Mouse (Mus musculus): Measurements from ENCODE around the gene Ak5. TPM values are rescaled to one million over a fixed set of nuclear protein-coding genes. Genes with fewer than 3 reads are reported as not detected.

Gene Ak5
- polyA plus RNA-seq, 1 experiment from 2014 or later: 16.3 TPM

DNA sequence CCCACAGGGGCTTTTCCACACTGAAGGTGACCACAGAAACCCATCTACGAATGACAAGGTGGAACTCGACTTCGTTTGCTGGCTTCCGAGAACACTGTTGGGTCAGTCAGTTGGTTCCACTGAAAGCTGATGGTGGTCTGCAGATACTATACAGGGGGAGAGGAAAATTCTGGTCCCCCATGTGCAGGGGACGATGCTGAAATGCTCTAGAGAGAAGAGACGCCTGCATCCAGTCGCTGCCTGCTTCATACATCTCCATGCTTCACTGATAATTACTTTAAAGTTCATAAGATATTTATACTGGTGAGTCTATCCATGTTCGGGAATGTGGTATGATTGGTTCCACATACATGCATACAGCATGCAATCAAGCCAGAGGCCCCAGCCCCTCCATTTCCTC, 186.0 kb downstream of the Ak5 start:
- ATAC-seq (ENCODE audit: low FRiP score, low read depth): no peak
- Histone ChIP-seq H3K36me3 (no peaks in the 10 kb centered on the region), H3K9me3 (no peaks in the 10 kb centered on the region), H3K4me2 (no peak overlapping the region), H3K27me3 (no peaks in the 10 kb centered on the region; the same call in 1 of the 2 replicates), H3K4me1 (replicated peaks) (peaks cover 32% of the 10 kb centered on the region), H3K27ac (replicated peaks) (no peak overlapping the region; the same call in 1 of the 2 replicates), H3K4me3 (no peak overlapping the region), H3K9ac (no peak overlapping the region)
- WGBS: 77% methylated on average over 8 of the region's 8 CpGs

DNA sequence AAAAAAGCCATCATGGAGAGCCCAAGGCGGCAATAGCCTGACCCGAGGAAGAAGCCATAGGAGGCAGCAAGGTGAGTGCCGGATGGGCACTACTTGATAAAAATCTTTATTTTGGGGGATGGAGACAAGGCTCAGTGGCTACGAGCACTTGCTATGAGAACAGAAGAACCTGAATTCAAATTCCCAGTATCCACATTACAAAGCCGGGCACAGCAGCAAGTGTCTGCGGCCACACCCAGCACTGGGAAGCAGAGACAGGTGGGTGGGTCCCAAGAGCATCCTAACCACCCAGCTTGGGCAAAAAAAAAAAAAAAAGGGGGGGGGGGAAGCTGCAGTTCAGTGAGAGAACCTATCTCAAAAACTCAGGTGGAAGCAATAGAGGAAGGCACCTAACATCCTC, 187.8 kb downstream of the Ak5 start:
- H3K36me3 ChIP-seq: no peaks in the 10 kb centered on the region
- no peak for ATAC-seq (ENCODE audit: low FRiP score, low read depth)
- no peak overlapping the region for H3K9ac ChIP-seq
- 89% methylated on average over 6 of the region's 6 CpGs for WGBS
- H3K4me1 ChIP-seq (replicated peaks): peaks cover 32% of the 10 kb centered on the region
- no peaks in the 10 kb centered on the region; the same call in 1 of the 2 replicates for H3K27me3 ChIP-seq
- no peaks in the 10 kb centered on the region for H3K9me3 ChIP-seq
- H3K4me2 ChIP-seq: no peak overlapping the region
- H3K4me3 ChIP-seq: no peak overlapping the region
- no peak overlapping the region for H3K27ac ChIP-seq (replicated peaks)

DNA sequence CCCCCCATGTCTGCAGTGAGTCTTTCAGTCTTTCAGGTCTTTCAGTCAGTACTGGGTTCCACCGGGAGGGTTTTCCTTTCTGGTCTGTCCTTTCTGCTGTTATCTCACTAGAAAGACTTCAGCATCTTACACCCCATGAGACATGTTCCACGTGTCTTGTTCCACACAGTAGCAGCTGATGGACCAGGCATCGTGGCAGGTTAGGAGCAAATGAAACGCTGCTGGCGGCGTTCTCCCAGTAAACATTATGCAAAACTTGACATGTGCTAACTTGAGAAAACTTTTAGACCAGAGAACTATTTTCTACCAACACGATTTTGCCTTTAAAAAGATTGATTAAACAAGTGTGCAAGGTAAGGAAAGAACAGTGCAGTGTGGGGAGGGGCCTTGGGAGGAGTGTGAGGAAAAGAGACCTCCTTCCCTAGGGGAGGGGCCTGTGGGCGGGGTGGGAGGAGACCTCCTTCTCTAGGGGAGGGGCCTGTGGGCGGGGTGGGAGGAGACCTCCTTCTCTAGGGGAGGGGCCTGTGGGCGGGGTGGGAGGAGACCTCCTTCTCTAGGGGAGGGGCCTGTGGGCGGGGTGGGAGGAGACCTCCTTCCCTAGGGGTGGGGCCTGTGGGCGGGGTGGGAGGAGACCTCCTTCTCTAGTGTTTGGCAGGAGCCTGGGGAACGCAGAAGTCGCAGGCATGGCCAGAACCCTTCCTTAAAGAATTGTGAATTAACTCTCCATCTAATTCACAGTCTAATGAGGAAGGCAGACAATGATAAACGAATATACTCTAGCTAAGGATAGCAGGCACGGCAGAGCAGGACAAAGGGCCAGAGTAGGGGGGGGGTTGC, 189.3 kb downstream of the Ak5 start:
- WGBS: 4% methylated on average over 13 of the region's 16 CpGs
- no peak overlapping the region for H3K9ac ChIP-seq

DNA sequence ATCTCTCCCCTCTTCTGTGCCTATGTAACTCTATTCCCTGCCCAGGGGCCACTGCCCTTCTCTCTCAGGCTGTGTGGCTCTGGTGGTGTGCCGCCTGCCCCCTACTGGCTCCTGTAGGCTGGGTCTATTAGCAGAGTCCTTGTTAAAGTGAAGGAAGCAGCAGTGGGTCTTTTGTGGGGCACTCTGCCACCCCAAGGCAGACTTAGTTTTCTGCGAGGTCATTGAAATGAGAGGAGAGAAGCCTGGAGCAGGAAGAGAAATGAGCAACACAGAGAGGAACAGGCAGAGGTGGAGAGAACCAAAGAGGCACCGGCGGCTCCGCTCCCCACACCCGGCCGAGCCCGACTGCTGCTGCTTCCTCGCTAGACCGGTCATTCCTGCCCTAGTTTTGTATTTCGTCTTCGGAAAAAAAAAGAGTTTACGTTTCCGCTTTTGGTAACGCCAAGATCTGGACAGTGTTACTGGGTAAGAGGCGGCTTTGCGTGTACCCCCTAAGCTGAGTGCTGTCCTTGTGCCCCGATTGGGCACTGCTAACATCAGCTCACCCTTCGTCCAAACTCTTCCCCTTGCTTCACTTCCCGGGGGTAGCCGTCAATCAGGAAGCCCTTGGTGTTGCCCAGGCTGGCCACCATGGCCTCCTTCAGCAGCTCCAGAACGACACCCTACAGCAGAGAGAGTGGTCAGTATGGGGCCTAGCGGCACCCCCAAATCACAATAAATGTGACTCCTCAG, 190.2 kb downstream of the Ak5 start:
- Histone ChIP-seq H3K27ac (replicated peaks) (no peak overlapping the region), H3K9ac (no peak overlapping the region), H3K4me3 (peak overlapping the region; percentile 25), H3K27me3 (no peaks in the 10 kb centered on the region; the same call in 1 of the 2 replicates), H3K9me3 (no peaks in the 10 kb centered on the region), H3K4me1 (replicated peaks) (peaks cover 17% of the 10 kb centered on the region), H3K36me3 (no peaks in the 10 kb centered on the region), H3K4me2 (peak overlapping the region; percentile 50)
- peak; percentile 51; the same call in 1 of the 2 replicates for ATAC-seq (ENCODE audit: low FRiP score, low read depth)
- 4% methylated on average over 23 of the region's 23 CpGs for WGBS

More for the DNA sequence above, 189.3 kb downstream of the Ak5 start:
- Histone ChIP-seq H3K36me3 (no peaks in the 10 kb centered on the region), H3K27ac (replicated peaks) (no peak overlapping the region), H3K4me2 (peak overlapping the region; percentile 50), H3K4me3 (peak overlapping the region; percentile 25), H3K9me3 (no peaks in the 10 kb centered on the region), H3K4me1 (replicated peaks) (peaks cover 20% of the 10 kb centered on the region), H3K27me3 (no peaks in the 10 kb centered on the region; the same call in 1 of the 2 replicates)
- ATAC-seq (ENCODE audit: low FRiP score, low read depth): peak; percentile 52; the same call in 1 of the 2 replicates

DNA sequence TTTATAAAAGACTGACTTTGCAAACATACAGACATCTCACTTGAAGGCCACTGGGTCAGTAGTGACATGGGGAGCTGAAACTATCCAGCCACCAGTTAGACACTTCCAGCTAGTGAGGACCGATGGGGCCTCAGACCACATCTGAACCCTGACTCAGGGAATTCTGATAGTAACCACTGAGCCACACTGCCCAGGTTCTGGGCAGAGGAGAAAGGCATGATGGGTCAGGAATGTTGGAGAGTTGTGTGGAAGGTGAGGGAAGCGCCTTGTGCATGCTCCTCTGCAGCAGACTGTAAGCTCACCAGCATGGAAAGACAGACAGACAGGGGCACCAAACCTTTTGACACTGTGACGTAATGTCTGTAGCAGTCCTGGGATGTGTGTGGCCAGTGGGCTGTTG, 192.3 kb downstream of the Ak5 start:
- H3K4me1 ChIP-seq (replicated peaks): peaks cover 11% of the 10 kb centered on the region; the same call in 1 of the 2 replicates
- 89% methylated on average over 3 of the region's 3 CpGs for WGBS
- H3K27ac ChIP-seq (replicated peaks): no peak overlapping the region
- H3K9me3 ChIP-seq: no peaks in the 10 kb centered on the region
- H3K9ac ChIP-seq: no peak overlapping the region
- H3K4me2 ChIP-seq: no peak overlapping the region
- H3K36me3 ChIP-seq: no peaks in the 10 kb centered on the region
- no peaks in the 10 kb centered on the region; the same call in 1 of the 2 replicates for H3K27me3 ChIP-seq
- ATAC-seq (ENCODE audit: low FRiP score, low read depth): no peak
- H3K4me3 ChIP-seq: no peak overlapping the region

DNA sequence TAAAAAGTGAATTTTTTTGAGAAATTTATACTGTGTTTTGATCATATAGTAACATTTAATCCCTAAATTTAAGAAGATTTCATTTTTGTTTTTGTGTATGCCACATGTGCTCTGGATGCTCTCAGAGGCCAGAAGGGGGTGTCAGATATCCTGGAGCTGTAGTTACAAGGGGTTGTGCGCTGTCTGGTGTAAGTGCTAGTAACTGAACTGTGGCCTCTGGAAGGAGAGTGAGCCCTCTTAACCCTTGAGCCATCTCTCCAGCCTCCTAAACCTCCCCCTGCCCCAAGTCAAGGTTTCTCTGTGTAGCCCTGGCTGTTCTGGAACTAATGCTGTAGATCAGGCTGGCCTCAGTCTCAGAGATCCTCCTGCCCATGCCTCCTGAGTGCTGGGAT, 192.9 kb downstream of the Ak5 start:
- H3K27me3 ChIP-seq: no peaks in the 10 kb centered on the region; the same call in 1 of the 2 replicates
- no peak overlapping the region for H3K4me3 ChIP-seq
- H3K36me3 ChIP-seq: no peaks in the 10 kb centered on the region
- H3K27ac ChIP-seq (replicated peaks): no peak overlapping the region
- WGBS: 79% methylated on average over 1 of the region's 1 CpGs
- no peak for ATAC-seq (ENCODE audit: low FRiP score, low read depth)
- H3K4me1 ChIP-seq (replicated peaks): peaks cover 11% of the 10 kb centered on the region; the same call in 1 of the 2 replicates
- no peaks in the 10 kb centered on the region for H3K9me3 ChIP-seq
- no peak overlapping the region for H3K4me2 ChIP-seq
- no peak overlapping the region for H3K9ac ChIP-seq

DNA sequence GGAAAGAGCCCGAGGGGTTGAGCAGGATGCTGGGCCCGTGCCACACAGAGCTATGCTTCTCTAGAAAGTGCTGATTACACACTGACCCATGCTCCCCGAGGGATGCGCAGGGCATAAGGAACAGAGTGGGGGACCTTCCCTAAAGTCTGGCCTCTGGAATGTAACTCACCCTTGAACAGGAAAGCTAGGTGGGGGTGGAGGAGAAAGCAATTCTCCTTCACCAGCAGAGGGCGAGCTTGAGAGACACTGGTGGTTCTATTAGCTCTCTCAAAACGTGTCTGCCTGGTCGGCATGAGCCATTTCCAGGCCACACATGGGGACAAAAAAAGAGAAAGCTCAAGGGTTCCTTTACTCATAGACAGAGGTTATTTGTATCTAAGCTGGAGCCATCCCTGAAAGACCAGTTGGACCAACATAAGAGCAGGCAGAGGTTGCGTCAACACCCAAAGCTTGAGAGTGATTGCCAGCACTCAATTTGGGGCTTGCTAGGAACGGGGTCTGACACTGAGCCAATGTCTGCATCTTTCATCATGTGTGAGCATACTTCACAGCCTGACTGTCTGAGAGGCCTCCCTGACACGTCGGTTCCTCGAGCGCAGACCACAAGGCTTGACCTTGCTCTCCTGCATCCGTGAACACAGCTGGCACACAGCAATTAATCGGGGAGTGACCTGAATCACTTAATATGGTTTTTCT, 193.4 kb downstream of the Ak5 start:
- Histone ChIP-seq H3K4me3 (no peak overlapping the region), H3K4me1 (replicated peaks) (peaks cover 11% of the 10 kb centered on the region; the same call in 1 of the 2 replicates), H3K27ac (replicated peaks) (no peak overlapping the region), H3K4me2 (no peak overlapping the region), H3K9ac (no peak overlapping the region), H3K27me3 (no peaks in the 10 kb centered on the region; the same call in 1 of the 2 replicates), H3K36me3 (no peaks in the 10 kb centered on the region), H3K9me3 (no peaks in the 10 kb centered on the region)
- WGBS: 61% methylated on average over 15 of the region's 15 CpGs
- ATAC-seq (ENCODE audit: low FRiP score, low read depth): no peak

DNA sequence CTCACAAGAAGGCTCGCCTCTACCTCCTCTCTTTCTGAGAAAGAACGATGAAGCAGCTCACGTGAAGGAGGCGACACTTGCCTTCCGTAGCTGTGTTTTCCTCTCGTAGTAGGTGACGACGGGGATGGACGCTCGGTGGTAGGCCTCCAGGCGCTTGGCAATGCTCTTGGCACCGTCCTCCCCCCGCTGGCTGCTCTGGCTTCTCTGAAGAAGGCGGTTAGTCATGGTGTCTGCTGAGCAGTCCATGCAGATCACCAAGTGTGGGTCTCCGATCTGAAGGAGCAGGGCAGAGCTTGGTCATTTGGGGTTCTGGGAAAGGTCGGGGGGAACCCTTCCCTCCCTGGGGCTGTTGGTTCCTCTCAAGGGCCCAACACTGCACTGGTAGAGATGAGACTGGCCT, 195.5 kb downstream of the Ak5 start:
- ATAC-seq (ENCODE audit: low FRiP score, low read depth): no peak
- Histone ChIP-seq H3K27ac (replicated peaks) (no peak overlapping the region), H3K4me3 (no peak overlapping the region), H3K9me3 (no peaks in the 10 kb centered on the region), H3K4me2 (no peak overlapping the region), H3K36me3 (no peaks in the 10 kb centered on the region), H3K27me3 (no peaks in the 10 kb centered on the region; the same call in 1 of the 2 replicates), H3K9ac (no peak overlapping the region), H3K4me1 (replicated peaks) (0 out of 2 replicates have a peak, but pooled peaks cover 2% of the 10 kb centered on the region)
- WGBS: 82% methylated on average over 16 of the region's 16 CpGs

DNA sequence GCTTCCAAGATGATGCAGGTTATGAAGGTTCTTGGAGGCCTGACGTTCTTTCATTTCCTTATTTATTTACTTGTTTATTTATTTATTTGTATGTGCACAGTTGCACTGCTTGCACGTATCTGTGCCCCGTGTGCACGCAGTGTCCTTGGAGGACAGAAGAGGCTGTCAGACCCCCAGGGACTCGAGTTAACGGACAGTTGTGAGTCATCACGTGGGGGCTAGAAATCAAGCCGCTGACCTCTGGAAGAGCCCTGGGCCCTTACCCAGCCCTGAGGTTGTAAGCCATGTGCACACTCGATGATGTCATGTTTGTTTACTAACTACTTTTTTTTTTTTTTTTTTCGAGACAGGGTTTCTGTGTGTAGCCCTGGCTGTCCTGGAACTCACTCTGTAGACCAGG, 197.8 kb downstream of the Ak5 start:
- no peaks in the 10 kb centered on the region for H3K36me3 ChIP-seq
- H3K27me3 ChIP-seq: no peaks in the 10 kb centered on the region
- H3K4me2 ChIP-seq: no peak overlapping the region
- WGBS: 85% methylated on average over 10 of the region's 10 CpGs
- H3K4me3 ChIP-seq: no peak overlapping the region
- no peaks in the 10 kb centered on the region for H3K9me3 ChIP-seq
- ATAC-seq (ENCODE audit: low FRiP score, low read depth): no peak
- H3K4me1 ChIP-seq (replicated peaks): no peaks in the 10 kb centered on the region
- no peak overlapping the region for H3K27ac ChIP-seq (replicated peaks)
- no peak overlapping the region for H3K9ac ChIP-seq

DNA sequence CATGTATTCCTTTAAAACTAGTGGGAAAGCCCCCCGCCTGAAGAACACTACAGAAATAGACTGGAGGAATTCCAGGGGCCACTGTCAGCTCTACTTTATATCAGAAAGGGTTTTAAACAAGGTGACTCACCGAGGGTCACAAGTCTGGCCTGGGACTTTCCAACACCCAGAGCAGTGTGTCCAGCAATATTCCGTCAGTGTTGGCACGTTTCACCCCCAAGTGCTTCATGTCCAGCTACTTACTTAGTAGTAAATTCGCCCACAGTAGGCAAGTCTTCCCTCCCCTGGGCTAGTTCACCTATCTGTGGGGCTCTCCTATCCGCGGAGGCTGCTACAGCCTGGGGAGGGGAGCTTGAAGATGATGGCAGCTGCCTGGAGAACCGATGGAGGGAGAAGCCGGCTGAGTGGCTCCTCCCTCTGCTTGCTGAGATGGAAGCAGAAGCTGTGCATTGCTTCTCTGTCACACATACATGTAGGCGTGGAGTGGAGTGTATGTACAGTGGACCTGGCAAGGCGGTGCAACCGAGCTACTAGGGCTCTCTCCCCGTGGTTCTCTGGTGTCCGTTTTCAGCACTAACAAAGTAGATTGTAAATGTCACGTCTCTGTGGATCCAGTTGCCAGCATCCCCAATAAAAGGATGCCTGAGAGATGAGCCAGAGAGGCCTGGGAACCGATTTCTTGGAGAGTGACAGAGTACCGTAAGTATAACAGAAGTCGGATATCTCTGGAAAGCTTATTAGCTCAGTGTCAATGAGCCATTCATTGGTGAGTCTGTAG, 198.5 kb downstream of the Ak5 start:
- Histone ChIP-seq H3K36me3 (no peaks in the 10 kb centered on the region), H3K4me3 (no peak overlapping the region), H3K27me3 (no peaks in the 10 kb centered on the region), H3K27ac (replicated peaks) (no peak overlapping the region), H3K4me1 (replicated peaks) (no peaks in the 10 kb centered on the region), H3K9me3 (no peaks in the 10 kb centered on the region), H3K9ac (no peak overlapping the region), H3K4me2 (no peak overlapping the region)
- WGBS: 77% methylated on average over 18 of the region's 18 CpGs
- no peak for ATAC-seq (ENCODE audit: low FRiP score, low read depth)

DNA sequence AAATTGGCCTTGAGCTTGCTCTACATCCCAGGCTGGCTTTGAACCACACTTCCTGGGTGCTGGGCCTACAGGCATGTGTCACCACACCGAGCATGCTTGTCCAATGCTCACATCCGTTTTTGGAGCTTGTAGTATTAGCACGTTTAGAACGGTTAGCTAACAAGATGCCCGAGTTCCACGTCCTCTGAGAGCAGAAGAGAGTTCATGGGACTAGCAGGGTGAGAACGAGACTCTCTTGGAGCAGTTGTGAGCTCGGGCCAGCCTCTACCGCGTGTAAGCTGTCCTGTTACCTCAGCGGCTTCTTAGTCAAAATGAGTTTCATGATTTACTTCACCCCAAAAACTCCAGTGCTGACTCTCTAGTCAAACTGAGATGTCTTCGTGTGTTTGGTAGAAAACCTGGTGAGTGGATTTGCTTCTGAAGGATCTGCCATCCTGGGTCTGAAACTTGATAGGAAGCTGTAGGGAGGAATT, 199.6 kb downstream of the Ak5 start:
- Histone ChIP-seq H3K36me3 (no peaks in the 10 kb centered on the region), H3K4me3 (no peak overlapping the region), H3K9ac (no peak overlapping the region), H3K4me2 (no peak overlapping the region), H3K4me1 (replicated peaks) (no peaks in the 10 kb centered on the region), H3K27ac (replicated peaks) (no peak overlapping the region), H3K27me3 (no peaks in the 10 kb centered on the region), H3K9me3 (no peaks in the 10 kb centered on the region)
- ATAC-seq (ENCODE audit: low FRiP score, low read depth): no peak
- 89% methylated on average over 12 of the region's 12 CpGs for WGBS

All from hindbrain, embryonic 15.5 days (tissue).